Mouse (Mus musculus) gastrocnemius, adult 2 months (tissue): Measurements from ENCODE around the gene Gm26657. TPM values are rescaled to one million over a fixed set of nuclear protein-coding genes. Genes with fewer than 3 reads are reported as not detected.

ENCODE experiments used
- DNase-seq: peaks from one replicate; pipeline ENCODE4 v3.0.0; 2022
- H3K27ac ChIP-seq: fragments of 200-600 bp; 2 replicates; pipeline ENCODE4 v1.8.1; 2022; ENCODE audit warnings: mild to moderate bottlenecking
- H3K4me3 ChIP-seq: fragments of 200-600 bp; 2 replicates; pipeline ENCODE4 v1.8.1; 2022; ENCODE audit warnings: mild to moderate bottlenecking, moderate library complexity
- CTCF ChIP-seq: fragments of 200-600 bp; IDR thresholded peaks from 2 replicates; pipeline ENCODE4 v1.8.1; 2022; ENCODE audit warnings: antibody characterized with exemption, mild to moderate bottlenecking, moderate library complexity
- intact Hi-C: fragments of 180-260 bp; cut with DNase I; formaldehyde crosslinking; loops from one replicate; pipeline ENCODE4 v1.15.1; 2025
- long read RNA-seq, 2 experiments: library from polyadenylated mRNA; stranded (forward); transcript quantifications; one replicate each; pipeline ENCODE4 v2.0.0; 2021
- total RNA-seq, 2 experiments: library from RNA; stranded (reverse); gene quantifications; 2 replicates each; pipeline ENCODE4 v1.2.3; 2021

Gene Gm26657
- total RNA-seq, result not detected
- long read RNA-seq, experiment 1, result 0 reads
- long read RNA-seq, experiment 2, result 0 reads

DNA sequence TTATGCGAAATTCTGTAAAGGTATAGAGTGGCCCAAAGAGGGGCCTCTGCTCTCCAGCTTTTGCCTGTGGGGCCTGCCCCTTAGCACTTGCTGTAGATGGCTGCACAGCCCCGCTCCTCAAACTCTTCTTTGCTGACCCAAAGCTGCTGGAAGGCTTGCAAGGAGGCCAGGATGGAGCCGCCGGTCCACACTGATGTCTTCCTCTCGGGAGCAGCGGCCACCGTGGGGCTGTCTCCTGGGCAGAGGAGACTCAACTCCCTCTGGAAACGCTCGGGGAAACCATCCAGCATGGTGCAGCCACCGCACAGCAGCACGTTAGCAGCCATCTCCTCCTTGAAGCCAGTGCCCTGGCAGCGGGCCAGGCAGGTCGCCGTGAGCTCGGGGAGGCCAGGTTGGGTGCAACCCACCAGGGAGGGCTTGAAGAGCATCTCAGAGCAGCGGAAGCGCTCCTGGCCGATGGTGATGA is at the start of gene Gm26657:
Gm26657 (plus strand) TSS at position 51 of the 466 bp plus-strand sequence.
- H3K4me3 ChIP-seq, result no peak within 1 kb of the TSS
- H3K27ac ChIP-seq, result no peak within 1 kb of the TSS
- intact Hi-C loops, result no loop called here
- no peak for DNase-seq
- TF ChIP-seq CTCF, result no peak

DNA sequence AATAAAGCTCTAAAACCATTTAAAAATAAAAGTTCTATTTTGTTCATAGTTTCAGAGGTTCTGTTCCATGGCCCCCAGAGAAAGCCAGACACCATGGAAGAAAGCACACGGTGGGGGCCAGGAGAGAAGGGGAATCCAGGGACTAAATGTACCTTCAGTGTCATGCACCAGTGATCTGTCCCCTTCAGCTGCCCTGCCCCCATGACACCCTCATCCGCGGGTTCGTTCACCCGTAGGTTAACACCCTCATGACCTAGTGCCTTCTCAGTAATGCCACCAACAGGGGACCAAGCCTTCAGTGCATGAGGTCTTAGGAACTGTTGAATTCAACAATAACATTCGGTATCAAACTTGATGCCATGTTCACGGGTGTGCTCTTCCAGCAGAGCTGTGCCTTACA is 43.5 kb upstream of the Gm26657 start:
- TF ChIP-seq CTCF, result no peak
- no peak for DNase-seq
- intact Hi-C loops, result no loop called here
- no peak overlapping the region for H3K4me3 ChIP-seq
- H3K27ac ChIP-seq, result no peak overlapping the region

DNA sequence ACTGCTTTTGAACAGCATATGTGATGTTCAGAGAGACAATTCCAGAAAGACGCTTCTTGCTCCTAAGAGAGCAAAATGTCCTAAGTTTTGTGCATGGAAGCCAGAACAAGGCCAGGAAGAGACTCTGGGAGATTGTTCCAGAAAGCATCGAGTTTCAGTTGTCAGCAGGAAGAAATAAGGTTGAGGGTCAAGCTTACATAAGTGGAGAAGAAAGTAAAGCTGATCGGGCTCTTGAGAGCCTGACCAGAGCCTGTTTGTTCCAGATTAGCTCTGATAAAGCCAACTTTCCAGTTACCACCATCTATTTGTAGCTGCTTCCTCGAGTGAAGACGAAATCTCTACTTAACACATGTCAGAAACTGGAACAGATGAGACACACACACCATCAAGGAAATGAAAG is 41.2 kb upstream of the Gm26657 start:
- Histone ChIP-seq H3K27ac (peak overlapping the region; percentile 32; the same call in 1 of the 2 replicates), H3K4me3 (no peak overlapping the region)
- intact Hi-C loops, result no loop called here
- DNase-seq, result no peak
- TF ChIP-seq CTCF, result no peak

DNA sequence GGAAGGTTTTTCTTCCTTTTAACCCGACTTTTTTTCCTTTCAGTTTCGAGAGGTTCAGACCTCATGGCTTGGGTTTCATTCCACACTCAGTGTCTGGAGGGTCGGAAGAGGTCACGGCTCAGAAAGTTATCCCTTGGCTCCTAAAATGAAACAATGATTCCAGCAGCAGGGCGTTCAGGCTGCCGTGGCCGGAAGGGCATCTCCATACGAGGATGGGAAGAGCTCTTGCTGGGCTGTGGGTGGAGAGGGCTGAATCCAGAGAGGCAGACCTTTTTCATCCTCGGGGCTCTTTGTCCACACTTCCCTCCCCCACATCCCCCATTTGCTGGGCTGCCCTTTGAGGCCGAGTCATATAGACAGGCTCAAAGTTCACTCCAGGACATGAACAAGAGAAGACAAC is 37.6 kb upstream of the Gm26657 start:
- intact Hi-C loops, result no loop called here
- Histone ChIP-seq H3K4me3 (peak overlapping the region; percentile 49), H3K27ac (peak overlapping the region; percentile 70)
- DNase-seq, result peak; percentile 51
- no peak for TF ChIP-seq CTCF

DNA sequence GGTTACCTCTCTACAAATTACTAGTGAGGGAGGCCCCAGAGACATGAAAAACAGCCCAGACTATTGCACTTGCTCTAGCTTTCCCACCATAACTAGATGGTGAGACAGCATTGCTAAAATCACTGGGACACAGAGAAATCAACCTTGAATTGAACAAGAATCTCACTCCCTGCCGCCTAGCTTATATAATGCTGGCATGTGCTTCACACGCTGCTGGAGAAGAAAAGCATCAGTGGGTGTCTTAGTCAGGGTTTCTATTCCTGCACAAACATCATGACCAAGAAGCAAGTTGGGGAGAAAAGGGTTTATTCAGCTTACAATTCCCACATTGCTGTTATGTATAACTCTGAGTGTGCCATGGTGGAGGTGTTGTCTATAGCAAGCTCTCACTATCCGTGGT is 26.7 kb upstream of the Gm26657 start:
- intact Hi-C loops, result no loop called here
- no peak for TF ChIP-seq CTCF
- DNase-seq, result no peak
- Histone ChIP-seq H3K27ac (no peak overlapping the region), H3K4me3 (no peak overlapping the region)

DNA sequence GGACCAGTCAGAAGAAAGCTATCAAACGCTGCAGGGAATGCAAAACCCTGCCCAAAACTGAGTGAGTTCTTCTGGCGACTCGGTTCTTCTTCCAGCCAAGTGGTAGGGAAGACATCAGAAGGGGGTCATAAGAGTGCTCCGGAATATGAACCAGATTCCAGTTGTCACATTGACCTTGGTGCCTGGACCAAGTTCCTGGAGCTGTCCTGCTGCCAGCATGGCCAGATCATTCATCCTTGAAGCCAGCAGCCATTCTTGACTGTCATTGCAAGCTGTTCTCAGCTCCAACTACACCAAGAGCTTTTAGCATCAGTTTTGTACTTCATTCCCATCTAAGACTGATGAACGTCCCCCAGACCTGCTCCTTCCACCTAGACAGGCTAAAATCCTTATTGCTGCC is 23.1 kb upstream of the Gm26657 start:
- no peak for TF ChIP-seq CTCF
- intact Hi-C loops, result no loop called here
- Histone ChIP-seq H3K27ac (no peak overlapping the region), H3K4me3 (no peak overlapping the region)
- no peak for DNase-seq

DNA sequence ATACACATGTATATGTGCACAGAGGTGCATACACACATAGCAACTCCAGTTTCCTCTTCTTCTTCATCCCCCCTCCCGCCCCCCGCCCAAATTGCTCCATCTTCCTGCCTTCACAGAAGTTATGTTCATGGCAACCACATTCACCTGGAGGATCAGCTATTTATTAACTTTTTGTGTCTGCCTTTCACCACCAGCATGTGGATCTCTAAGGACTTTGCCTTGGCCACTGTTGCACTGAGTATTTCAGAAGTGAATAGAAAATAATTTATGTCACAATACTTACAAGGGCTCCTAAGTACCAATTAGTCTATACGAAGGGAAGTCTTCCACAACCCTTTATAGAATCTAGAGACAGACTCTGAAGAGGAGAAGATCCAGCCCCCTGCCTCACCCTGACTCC is 21.9 kb upstream of the Gm26657 start:
- intact Hi-C loops, result no loop called here
- H3K4me3 ChIP-seq, result no peak overlapping the region
- DNase-seq, result no peak
- no peak overlapping the region for H3K27ac ChIP-seq
- no peak for TF ChIP-seq CTCF

DNA sequence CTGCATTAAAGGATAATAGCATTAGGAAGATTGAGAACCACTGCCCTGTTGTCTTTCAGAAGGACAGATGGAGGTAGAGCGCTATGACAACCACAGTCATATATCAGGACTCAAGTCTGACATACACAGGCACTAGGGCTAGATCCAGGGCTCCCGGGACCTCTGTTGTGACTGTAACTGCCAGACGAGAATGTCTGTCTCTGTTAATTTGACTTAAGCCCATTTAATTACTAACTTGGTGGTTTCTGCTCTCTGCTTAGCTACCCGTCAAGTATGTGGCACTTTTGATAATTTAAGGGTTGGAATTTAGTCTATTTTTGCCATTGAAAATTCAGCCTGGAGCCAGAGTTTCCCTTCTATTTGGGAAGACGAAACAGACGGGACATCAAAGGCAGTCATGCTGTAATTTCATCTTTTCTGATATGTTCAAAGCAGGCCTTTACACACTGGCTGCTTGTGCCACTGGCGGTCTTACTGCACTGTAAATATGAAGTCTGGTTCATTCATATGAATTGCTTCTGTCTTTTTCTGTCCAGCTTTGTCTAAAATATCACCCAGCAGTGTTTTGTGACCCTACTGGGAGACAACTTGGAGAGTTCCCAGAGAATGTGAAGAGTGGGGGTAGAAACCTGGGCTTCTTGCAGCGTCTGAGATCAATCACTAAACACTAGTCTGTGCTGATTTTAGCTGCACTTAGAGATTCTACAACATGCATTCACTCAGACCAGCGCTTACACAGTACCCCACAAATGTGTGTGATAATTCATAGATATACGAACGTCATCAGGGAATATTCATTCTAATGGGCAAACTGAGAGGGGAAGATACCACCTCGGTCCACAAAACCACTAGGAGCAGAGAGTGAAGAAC is 21.1 kb upstream of the Gm26657 start:
- Histone ChIP-seq H3K27ac (no peak overlapping the region), H3K4me3 (no peak overlapping the region)
- intact Hi-C loops, result no loop called here
- no peak for TF ChIP-seq CTCF
- DNase-seq, result no peak

DNA sequence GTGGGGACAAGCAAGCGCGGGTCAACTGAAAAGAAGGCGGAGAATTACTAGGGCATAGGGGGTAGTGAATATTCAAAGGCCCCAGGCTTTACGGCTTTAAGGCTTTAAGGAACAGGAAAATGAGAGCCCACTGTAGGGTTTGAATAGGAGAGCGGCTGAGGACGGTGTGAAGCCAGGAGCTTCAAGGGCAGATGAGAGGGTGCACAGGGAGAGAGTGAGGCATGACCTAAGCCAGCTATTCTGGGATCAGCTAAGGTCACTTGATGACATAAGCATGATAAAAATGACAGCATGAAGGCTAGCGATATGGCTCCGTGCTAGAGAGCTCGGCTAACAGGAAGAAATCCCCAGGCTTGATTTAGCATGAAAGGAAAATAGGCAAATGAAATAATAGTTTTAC is 20.4 kb upstream of the Gm26657 start:
- TF ChIP-seq CTCF, result no peak
- intact Hi-C loops, result no loop called here
- no peak for DNase-seq
- Histone ChIP-seq H3K27ac (no peak overlapping the region), H3K4me3 (no peak overlapping the region)

DNA sequence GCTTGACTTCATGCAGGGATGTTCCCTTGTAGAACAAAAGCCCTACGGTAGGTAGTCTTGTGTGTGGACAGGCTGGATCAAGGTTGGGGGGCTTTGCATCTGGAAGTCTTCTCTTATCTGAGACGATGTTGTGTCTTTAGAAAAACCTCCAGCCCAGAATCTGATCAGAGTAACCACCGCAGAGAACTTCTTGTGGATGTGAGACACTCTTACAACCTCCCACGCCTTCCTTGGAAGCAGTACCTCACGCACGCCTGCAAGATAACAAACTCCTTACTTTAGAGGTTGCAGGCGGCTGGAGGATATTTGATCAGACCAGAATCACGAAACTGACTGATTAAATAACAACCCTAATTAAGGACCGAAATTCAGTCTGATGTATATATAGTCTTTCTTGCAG is 19.5 kb upstream of the Gm26657 start:
- no peak for DNase-seq
- TF ChIP-seq CTCF, result no peak
- intact Hi-C loops, result no loop called here
- Histone ChIP-seq H3K27ac (no peak overlapping the region), H3K4me3 (no peak overlapping the region)

DNA sequence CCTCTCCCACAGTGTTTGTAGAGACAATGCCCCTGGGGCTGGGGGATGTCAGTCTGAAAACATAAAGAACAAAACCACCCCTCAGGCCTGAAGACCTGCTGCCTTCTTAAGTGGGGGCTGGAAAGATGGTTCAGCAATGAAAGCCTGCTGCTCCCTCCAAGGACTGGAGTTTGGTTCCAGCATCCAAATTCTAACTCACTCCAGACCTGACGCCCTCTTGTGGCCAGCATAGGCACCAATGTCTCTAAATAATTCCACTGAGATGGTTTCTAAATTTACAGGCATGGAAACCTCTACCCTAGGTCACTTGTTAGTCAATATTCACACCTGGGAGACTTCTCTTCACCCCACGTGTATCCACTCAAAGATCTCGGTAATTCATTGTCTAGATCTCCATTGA is 18.4 kb upstream of the Gm26657 start:
- Histone ChIP-seq H3K4me3 (no peak overlapping the region), H3K27ac (no peak overlapping the region)
- peak; percentile 35 for DNase-seq
- intact Hi-C loops, result no loop called here
- peak; percentile 59 for TF ChIP-seq CTCF

DNA sequence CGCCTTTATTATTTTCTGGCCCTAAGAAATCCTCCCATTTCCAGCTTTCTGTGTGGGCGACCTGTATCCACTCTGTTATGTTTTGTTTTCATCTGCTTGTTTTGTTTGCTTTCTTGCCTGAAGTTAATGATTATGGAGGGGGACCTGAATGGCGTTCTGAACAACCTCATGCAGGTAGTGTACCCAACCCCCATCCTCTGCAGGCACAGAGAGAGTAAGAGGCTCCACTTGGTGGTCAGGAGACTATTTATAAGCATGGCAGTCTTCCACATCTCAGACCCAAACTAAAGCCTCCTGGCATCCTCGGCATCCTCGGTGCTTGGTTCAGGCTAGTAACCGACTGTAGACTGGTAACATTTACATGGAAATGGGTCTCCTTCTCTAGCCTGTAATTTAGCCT is 17.5 kb upstream of the Gm26657 start:
- Histone ChIP-seq H3K27ac (no peak overlapping the region), H3K4me3 (no peak overlapping the region)
- intact Hi-C loops, result no loop called here
- TF ChIP-seq CTCF, result no peak
- DNase-seq, result no peak

DNA sequence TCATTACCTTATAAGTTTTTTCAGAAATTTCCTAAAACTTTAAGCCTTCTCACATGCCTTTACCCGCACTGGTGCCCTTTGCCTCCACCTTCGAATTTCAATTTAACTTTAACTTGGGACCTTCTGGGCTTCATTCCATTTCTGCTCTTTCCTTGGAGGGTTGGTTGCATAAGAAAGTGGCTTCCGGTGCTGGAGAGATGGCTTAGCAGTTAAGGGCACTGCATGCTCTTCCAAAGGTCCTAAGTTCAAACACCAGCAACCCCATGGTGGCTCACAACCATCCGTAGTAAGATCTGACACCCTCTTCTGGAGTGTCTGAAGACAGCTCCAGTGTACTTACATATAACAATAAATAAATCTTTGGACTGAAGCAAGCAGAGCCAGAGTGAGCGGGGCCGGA is 16.6 kb upstream of the Gm26657 start:
- no peak for DNase-seq
- intact Hi-C loops, result no loop called here
- Histone ChIP-seq H3K4me3 (no peak overlapping the region), H3K27ac (no peak overlapping the region)
- no peak for TF ChIP-seq CTCF

DNA sequence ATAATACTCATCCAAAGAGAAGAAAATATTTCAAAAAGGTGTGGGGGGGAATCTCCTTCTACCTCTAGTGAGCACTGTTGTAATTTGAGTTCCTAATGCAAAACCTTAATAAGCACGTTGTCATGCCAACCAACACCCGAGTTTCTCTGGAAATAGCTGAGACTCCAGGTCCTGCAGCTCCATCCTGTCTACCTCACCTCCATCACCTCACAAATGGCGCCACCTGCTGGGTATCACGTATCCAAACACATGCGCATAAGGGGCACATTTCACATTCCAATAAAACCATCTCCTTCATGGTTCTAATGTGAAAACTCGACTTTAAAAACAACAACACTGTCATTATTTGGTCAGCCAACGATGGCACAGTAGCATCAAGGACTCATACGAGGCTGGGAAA is 14.0 kb upstream of the Gm26657 start:
- TF ChIP-seq CTCF, result peak; percentile 38
- H3K4me3 ChIP-seq, result no peak overlapping the region
- DNase-seq, result no peak
- H3K27ac ChIP-seq, result no peak overlapping the region
- intact Hi-C loops, result no loop called here
